Mouse (Mus musculus): ENCODE data around the gene Rspo1. TPM values are rescaled to one million over a fixed set of nuclear protein-coding genes. Genes with fewer than 3 reads are reported as not detected.

The Rspo1 gene
- polyA plus RNA-seq, 1 experiment, result 1.6 TPM

GRCm38 (mm10) chr4:124968711-124969110 is 17.5 kb upstream of the Rspo1 start:
- Histone ChIP-seq H3K27ac (ENCODE audit: control insufficient read depth, insufficient read depth, low read depth, low read length, poor library complexity) (no peak overlapping the region), H3K4me3 (replicated peaks; ENCODE audit: control insufficient read depth, low read depth, low read length) (no peak overlapping the region), H3K4me1 (ENCODE audit: control insufficient read depth, insufficient read depth, low read length) (no peaks in the 10 kb centered on the region)
- TF ChIP-seq CTCF (IDR thresholded peaks at IDR 0.05; ENCODE audit: control insufficient read depth, insufficient read depth, low read length) (no peak), POLR2A (IDR thresholded peaks at IDR 0.05; ENCODE audit: borderline replicate concordance, control insufficient read depth, low read depth, low read length) (no peak)
- WGBS, result 24% methylated on average over 6 of the region's 6 CpGs

- Histone ChIP-seq H3K27ac (ENCODE audit: control insufficient read depth, insufficient read depth, low read depth, low read length, poor library complexity) (no peak overlapping the region), H3K4me1 (ENCODE audit: control insufficient read depth, insufficient read depth, low read length) (no peaks in the 10 kb centered on the region), H3K4me3 (replicated peaks; ENCODE audit: control insufficient read depth, low read depth, low read length) (no peak overlapping the region)
- TF ChIP-seq CTCF (IDR thresholded peaks at IDR 0.05; ENCODE audit: control insufficient read depth, insufficient read depth, low read length) (no peak), POLR2A (IDR thresholded peaks at IDR 0.05; ENCODE audit: borderline replicate concordance, control insufficient read depth, low read depth, low read length) (no peak)
- 25% methylated on average over 7 of the region's 7 CpGs for WGBS
These were observed 16.9 kb upstream of the Rspo1 start for GRCm38 (mm10) chr4:124969219-124969848.

GRCm38 (mm10) chr4:124970194-124970593 is 16.0 kb upstream of the Rspo1 start:
- no peak overlapping the region for H3K27ac ChIP-seq (ENCODE audit: control insufficient read depth, insufficient read depth, low read depth, low read length, poor library complexity)
- WGBS, result 77% methylated on average over 11 of the region's 11 CpGs
- no peak for TF ChIP-seq POLR2A (IDR thresholded peaks at IDR 0.05; ENCODE audit: borderline replicate concordance, control insufficient read depth, low read depth, low read length)
- TF ChIP-seq CTCF (IDR thresholded peaks at IDR 0.05; ENCODE audit: control insufficient read depth, insufficient read depth, low read length), result no peak
- no peak overlapping the region for H3K4me3 ChIP-seq (replicated peaks; ENCODE audit: control insufficient read depth, low read depth, low read length)
- H3K4me1 ChIP-seq (ENCODE audit: control insufficient read depth, insufficient read depth, low read length), result no peaks in the 10 kb centered on the region

- no peak overlapping the region for H3K4me3 ChIP-seq (replicated peaks; ENCODE audit: control insufficient read depth, low read depth, low read length)
- no peak overlapping the region for H3K27ac ChIP-seq (ENCODE audit: control insufficient read depth, insufficient read depth, low read depth, low read length, poor library complexity)
- TF ChIP-seq POLR2A (IDR thresholded peaks at IDR 0.05; ENCODE audit: borderline replicate concordance, control insufficient read depth, low read depth, low read length), result no peak
- no peak for TF ChIP-seq CTCF (IDR thresholded peaks at IDR 0.05; ENCODE audit: control insufficient read depth, insufficient read depth, low read length)
- 79% methylated on average over 5 of the region's 5 CpGs for WGBS
- no peaks in the 10 kb centered on the region for H3K4me1 ChIP-seq (ENCODE audit: control insufficient read depth, insufficient read depth, low read length)
These were observed 15.6 kb upstream of the Rspo1 start for GRCm38 (mm10) chr4:124970677-124971076.

GRCm38 (mm10) chr4:124971094-124971493 is 15.1 kb upstream of the Rspo1 start:
- no peak for TF ChIP-seq CTCF (IDR thresholded peaks at IDR 0.05; ENCODE audit: control insufficient read depth, insufficient read depth, low read length)
- no peak for TF ChIP-seq POLR2A (IDR thresholded peaks at IDR 0.05; ENCODE audit: borderline replicate concordance, control insufficient read depth, low read depth, low read length)
- Histone ChIP-seq H3K27ac (ENCODE audit: control insufficient read depth, insufficient read depth, low read depth, low read length, poor library complexity) (no peak overlapping the region), H3K4me3 (replicated peaks; ENCODE audit: control insufficient read depth, low read depth, low read length) (no peak overlapping the region), H3K4me1 (ENCODE audit: control insufficient read depth, insufficient read depth, low read length) (no peaks in the 10 kb centered on the region)
- 72% methylated on average over 8 of the region's 8 CpGs for WGBS

GRCm38 (mm10) chr4:124972316-124972715 is 13.9 kb upstream of the Rspo1 start:
- TF ChIP-seq POLR2A (IDR thresholded peaks at IDR 0.05; ENCODE audit: borderline replicate concordance, control insufficient read depth, low read depth, low read length) (no peak), CTCF (IDR thresholded peaks at IDR 0.05; ENCODE audit: control insufficient read depth, insufficient read depth, low read length) (no peak)
- Histone ChIP-seq H3K27ac (ENCODE audit: control insufficient read depth, insufficient read depth, low read depth, low read length, poor library complexity) (no peak overlapping the region), H3K4me3 (replicated peaks; ENCODE audit: control insufficient read depth, low read depth, low read length) (no peak overlapping the region), H3K4me1 (ENCODE audit: control insufficient read depth, insufficient read depth, low read length) (no peaks in the 10 kb centered on the region)
- WGBS, result 72% methylated on average over 9 of the region's 9 CpGs

GRCm38 (mm10) chr4:124973296-124973695 is 12.9 kb upstream of the Rspo1 start:
- Histone ChIP-seq H3K4me3 (replicated peaks; ENCODE audit: control insufficient read depth, low read depth, low read length) (no peak overlapping the region), H3K27ac (ENCODE audit: control insufficient read depth, insufficient read depth, low read depth, low read length, poor library complexity) (no peak overlapping the region), H3K4me1 (ENCODE audit: control insufficient read depth, insufficient read depth, low read length) (no peaks in the 10 kb centered on the region)
- 70% methylated on average over 2 of the region's 2 CpGs for WGBS
- TF ChIP-seq CTCF (IDR thresholded peaks at IDR 0.05; ENCODE audit: control insufficient read depth, insufficient read depth, low read length) (no peak), POLR2A (IDR thresholded peaks at IDR 0.05; ENCODE audit: borderline replicate concordance, control insufficient read depth, low read depth, low read length) (no peak)

GRCm38 (mm10) chr4:124978201-124978600 is 8.0 kb upstream of the Rspo1 start:
- Histone ChIP-seq H3K4me1 (ENCODE audit: control insufficient read depth, insufficient read depth, low read length) (no peaks in the 10 kb centered on the region), H3K27ac (ENCODE audit: control insufficient read depth, insufficient read depth, low read depth, low read length, poor library complexity) (no peak overlapping the region), H3K4me3 (replicated peaks; ENCODE audit: control insufficient read depth, low read depth, low read length) (no peak overlapping the region)
- TF ChIP-seq POLR2A (IDR thresholded peaks at IDR 0.05; ENCODE audit: borderline replicate concordance, control insufficient read depth, low read depth, low read length) (no peak), CTCF (IDR thresholded peaks at IDR 0.05; ENCODE audit: control insufficient read depth, insufficient read depth, low read length) (no peak)
- WGBS, result 35% methylated on average over 5 of the region's 5 CpGs
